ENCODE assay signal across 9 mouse cellular contexts in genomic region chr15:5045560-5046284, GRCm38 (mm10). TPM values are rescaled to one million over a fixed set of nuclear protein-coding genes. Genes with fewer than 3 reads are reported as not detected.
A peak's percentile ranks its signal among the peaks of the same experiment; 100 is the strongest.
DNase-seq lines count a peak whose midpoint lies in the region; ATAC-seq lines count a peak whose summit lies in the region.
"Had no signal": no experiment of that assay in that cellular context is flagged by ENCODE, and none has a peak within 500 bp of the region (broad histone marks: within the 10 kb centered on the region; RNA-seq: fewer than 3 reads in every experiment).

No protein-coding gene starts in this region.

- no peak overlapping the region for H3K27ac ChIP-seq in forebrain, embryonic 11.5 days (ENCODE audit: low read depth, low read length)
- H3K27ac ChIP-seq in forebrain, embryonic 10.5 days: no peak overlapping the region
- H3K27ac ChIP-seq in forebrain, embryonic 16.5 days (ENCODE audit: low read length): no peak overlapping the region
- H3K27ac ChIP-seq: lung, embryonic 15.5 days had no signal

- no peaks in the 10 kb centered on the region for H3K9me3 ChIP-seq in forebrain, embryonic 11.5 days (ENCODE audit: control insufficient read depth, low read length)
- H3K9me3 ChIP-seq in forebrain, embryonic 10.5 days: no peaks in the 10 kb centered on the region
- no peaks in the 10 kb centered on the region for H3K9me3 ChIP-seq in forebrain, embryonic 16.5 days (ENCODE audit: control insufficient read depth, low read length)
- H3K9me3 ChIP-seq: lung, embryonic 15.5 days had no signal

- H3K4me3 ChIP-seq in forebrain, embryonic 11.5 days (ENCODE audit: low read depth, low read length): no peak overlapping the region
- H3K4me3 ChIP-seq in forebrain, embryonic 10.5 days: no peak overlapping the region
- no peak overlapping the region for H3K4me3 ChIP-seq in forebrain, embryonic 16.5 days (replicated peaks; ENCODE audit: low read length)
- H3K4me3 ChIP-seq: lung, embryonic 15.5 days had no signal

- no peaks in the 10 kb centered on the region for H3K27me3 ChIP-seq in forebrain, embryonic 11.5 days (ENCODE audit: control insufficient read depth, insufficient read depth, low read length)
- H3K27me3 ChIP-seq in forebrain, embryonic 10.5 days (ENCODE audit: poor library complexity, severe bottlenecking): no peaks in the 10 kb centered on the region
- no peaks in the 10 kb centered on the region for H3K27me3 ChIP-seq in forebrain, embryonic 16.5 days (replicated peaks; ENCODE audit: control insufficient read depth, insufficient read depth, low read length)
- H3K27me3 ChIP-seq: lung, embryonic 15.5 days had no signal

- 0 out of 2 replicates have a peak, but pooled peaks have one; percentile 42 for ATAC-seq in forebrain, embryonic 11.5 days (replicated peaks; ENCODE audit: low FRiP score)
- ATAC-seq in forebrain, embryonic 16.5 days: peak; percentile 88
- ATAC-seq in monocyte, adult 5-6 weeks (replicated peaks; ENCODE audit: insufficient number of reproducible peaks, low FRiP score, low TSS enrichment, poor library complexity, severe bottlenecking): no peak

- no peaks in the 10 kb centered on the region for H3K36me3 ChIP-seq in forebrain, embryonic 11.5 days (ENCODE audit: control insufficient read depth, insufficient read depth, low read length)
- no peaks in the 10 kb centered on the region for H3K36me3 ChIP-seq in forebrain, embryonic 10.5 days (replicated peaks)
- H3K36me3 ChIP-seq in forebrain, embryonic 16.5 days (ENCODE audit: control insufficient read depth, insufficient read depth): no peaks in the 10 kb centered on the region
- H3K36me3 ChIP-seq: lung, embryonic 15.5 days had no signal

- no peak for DNase-seq in forebrain, embryonic 11.5 days (ENCODE audit: low spot score)
- no peak for DNase-seq in forebrain, embryonic 10.5 days (ENCODE audit: extremely low spot score, low spot score)
- peak; percentile 11 for DNase-seq in 3T3-L1 (ENCODE audit: low read depth, low spot score)
- DNase-seq in left cerebral cortex, adult 9 months (ENCODE audit: low spot score in 2 of 2): peak; percentile 33 to 62
- DNase-seq in urinary bladder, adult 18-20 months (ENCODE audit: low spot score in 2 of 2): no peak
- no peak for DNase-seq in adrenal gland, adult (ENCODE audit: inconsistent age in 2 of 2, low spot score in 1 of 2)

- H3K4me1 ChIP-seq in forebrain, embryonic 11.5 days (replicated peaks; ENCODE audit: control insufficient read depth, insufficient read depth, low read length): no peaks in the 10 kb centered on the region
- H3K4me1 ChIP-seq in forebrain, embryonic 10.5 days: no peaks in the 10 kb centered on the region
- no peaks in the 10 kb centered on the region for H3K4me1 ChIP-seq in forebrain, embryonic 16.5 days (replicated peaks; ENCODE audit: control insufficient read depth, insufficient read depth, low read length)

- no peak overlapping the region for H3K4me2 ChIP-seq in forebrain, embryonic 11.5 days (ENCODE audit: low read depth, low read length, severe bottlenecking)
- no peak overlapping the region for H3K4me2 ChIP-seq in forebrain, embryonic 16.5 days (ENCODE audit: low read length)
- H3K4me2 ChIP-seq: lung, embryonic 15.5 days had no signal

- H3K9ac ChIP-seq in forebrain, embryonic 11.5 days (ENCODE audit: low read length): no peak overlapping the region
- H3K9ac ChIP-seq in forebrain, embryonic 16.5 days (replicated peaks; ENCODE audit: low read depth, low read length): no peak overlapping the region
- H3K9ac ChIP-seq: lung, embryonic 15.5 days had no signal

- 68% methylated on average over 11 of the region's 11 CpGs for WGBS in forebrain, embryonic 11.5 days
- WGBS in forebrain, embryonic 10.5 days: 75% methylated on average over 11 of the region's 11 CpGs
- 57% methylated on average over 11 of the region's 11 CpGs for WGBS in forebrain, embryonic 16.5 days

RNA-seq across cellular contexts. Expression of gene C7, which starts 17.8 kb away (rescaled TPM):
- not detected in 2 replicates for polyA plus RNA-seq in forebrain, embryonic 11.5 days (2014; fragmentation: Nextera tagmentation; extraction: Ambion mirVana)
- not detected in 2 replicates for polyA plus RNA-seq in forebrain, embryonic 10.5 days (2016; fragmentation: Nextera tagmentation; extraction: Ambion mirVana)
- 0.08 TPM in 1 of 2 replicates, not detected in the other for polyA plus RNA-seq in forebrain, embryonic 16.5 days (2015; fragmentation: Nextera tagmentation; extraction: Ambion mirVana)
- total RNA-seq in monocyte, adult 5-6 weeks (2017): not detected in 3 replicates

Comparison
In these comparisons a context has a peak if more than half of its experiments do, and no peak if none do; other contexts are left out.
1. DNase-seq: peak in 3T3-L1 (single experiment) and left cerebral cortex, adult 9 months (2 of 2); none in forebrain, embryonic 11.5 days (single experiment), forebrain, embryonic 10.5 days (single experiment), urinary bladder, adult 18-20 months (0 of 2) and adrenal gland, adult (0 of 2).